Mouse (Mus musculus): Measurements from ENCODE around the gene Bst2.
"Not testable (repeated sequence)": the region's sequence is repeated elsewhere in the genome, so short reads cannot be mapped to it uniquely, and the experiment has no call there.

Gene Bst2

DNA sequence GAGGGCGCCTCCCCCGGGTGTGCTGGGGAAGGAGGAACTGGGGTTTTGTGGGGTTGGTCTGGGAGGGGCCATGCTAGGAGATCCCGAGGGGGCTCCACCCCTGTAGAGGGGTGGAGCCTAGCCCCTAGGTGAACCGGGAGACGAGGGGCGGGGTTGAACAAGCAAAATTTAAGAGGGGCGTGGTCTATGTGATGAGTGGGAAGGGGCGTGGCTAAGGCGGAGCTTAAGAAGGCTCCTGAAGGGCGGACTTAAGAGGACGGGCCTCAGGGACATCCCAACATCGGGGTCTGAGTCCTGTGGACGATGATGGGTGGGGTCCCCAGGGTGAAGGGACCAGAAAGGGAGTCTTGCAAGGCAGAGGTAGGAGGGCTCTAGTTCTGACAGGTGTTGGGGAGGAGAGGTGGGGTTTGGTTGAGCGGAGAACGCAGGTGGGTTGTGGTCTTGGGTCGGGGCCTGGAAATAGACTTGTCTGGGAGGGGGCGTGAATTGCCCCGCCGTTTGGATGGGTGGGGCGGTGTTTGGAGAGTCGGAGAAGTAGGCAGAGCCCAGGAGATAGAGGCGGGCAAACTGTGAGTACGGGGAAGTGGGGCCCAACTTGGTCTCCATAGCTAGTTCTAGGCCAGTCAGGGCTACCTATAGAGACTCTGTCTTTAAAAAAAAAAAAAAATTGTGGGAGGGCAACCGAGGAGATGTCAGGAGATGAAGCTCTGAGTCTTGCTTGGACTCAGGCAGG is 21.9 kb upstream of the Bst2 start:
- DNase-seq (ENCODE audit: low read depth, low spot score), result no peak

DNA sequence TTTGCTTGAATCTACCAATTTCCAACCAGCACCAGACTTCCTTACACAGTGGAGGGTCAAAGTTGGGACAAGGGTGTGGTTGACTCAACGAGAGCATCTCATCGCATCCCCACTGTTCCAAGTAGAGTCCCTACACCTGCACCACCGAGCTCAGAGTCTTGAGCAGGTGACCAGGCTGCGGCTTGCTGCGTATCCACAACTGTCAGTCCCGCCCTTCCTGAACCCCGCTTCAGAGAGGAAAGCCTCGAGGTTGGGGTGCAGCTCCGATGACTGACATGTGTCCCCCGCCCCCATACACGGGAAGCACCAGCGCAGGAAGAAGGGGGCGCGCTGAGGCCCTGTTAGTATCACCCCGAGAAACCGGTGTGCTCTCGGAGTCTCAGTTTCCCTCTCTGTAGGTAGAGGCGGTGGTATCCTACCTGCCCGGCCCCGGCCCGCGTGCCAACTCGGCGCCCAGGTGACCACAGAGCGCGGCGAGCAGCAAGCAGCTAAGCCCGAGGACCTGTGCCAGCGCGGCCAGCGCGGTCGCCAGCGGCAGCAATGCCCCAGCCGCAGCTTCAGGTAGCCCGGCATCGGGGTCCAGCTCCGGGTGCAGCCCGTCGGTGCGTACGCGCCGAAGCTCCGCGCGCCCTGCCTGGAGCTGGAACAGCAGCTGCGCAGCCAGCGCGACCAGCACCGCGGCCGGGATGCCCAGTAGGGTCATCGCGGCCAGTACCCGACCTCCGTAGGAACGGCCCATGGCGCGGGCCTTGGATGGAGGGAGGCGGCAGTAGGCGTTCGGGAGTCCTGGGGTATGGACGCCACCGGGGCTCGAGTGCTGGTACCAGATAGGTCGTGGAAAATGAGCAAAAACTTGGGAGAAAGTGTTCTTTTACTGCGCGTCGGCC is 21.1 kb upstream of the Bst2 start, which contains the start of gene Tmem221:
Gene Tmem221 (minus strand): TSS at position 801 of the 887 bp plus-strand sequence.
- DNase-seq (ENCODE audit: low read depth, low spot score), result no peak

DNA sequence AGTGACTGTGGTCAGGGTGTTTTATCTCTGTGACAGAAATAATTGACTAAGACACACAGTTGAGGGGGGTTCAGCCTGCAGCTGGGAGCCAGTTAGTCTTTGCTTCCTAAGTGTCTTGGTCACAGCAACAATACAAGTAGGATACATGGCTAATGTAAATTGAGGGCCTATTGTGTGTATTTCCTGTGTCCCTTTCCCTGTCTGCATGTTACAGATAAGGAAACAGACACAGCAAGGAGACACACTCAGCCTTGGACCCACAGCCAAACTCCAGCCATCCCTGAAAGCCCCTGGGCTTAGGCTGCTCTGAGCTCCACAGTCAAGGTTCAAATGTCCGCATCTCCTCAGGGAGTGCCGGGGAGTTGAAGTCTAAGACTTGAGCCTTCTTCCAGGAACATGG is 17.4 kb upstream of the Bst2 start:
- DNase-seq (ENCODE audit: low read depth, low spot score), result no peak

DNA sequence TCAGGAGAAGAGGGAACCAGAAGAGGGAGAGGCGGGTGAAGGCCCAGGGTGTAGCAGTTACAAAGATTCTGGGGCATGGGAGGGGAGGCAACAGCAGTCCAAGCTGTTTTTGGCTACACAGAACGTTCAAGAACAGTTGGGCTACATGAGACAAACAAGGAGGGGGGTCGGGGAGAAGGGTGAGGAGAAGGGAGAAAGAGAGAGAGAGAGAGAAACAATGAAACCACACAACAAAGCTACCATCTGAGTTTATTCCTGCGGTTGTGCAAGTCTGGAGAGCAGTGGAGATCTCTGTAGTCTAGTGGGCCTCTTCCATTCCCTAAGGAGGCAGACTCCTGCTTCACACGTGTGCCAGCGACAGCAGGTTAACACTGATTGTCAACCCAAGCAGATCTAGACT is 16.7 kb upstream of the Bst2 start:
- no peak for DNase-seq (ENCODE audit: low read depth, low spot score)

DNA sequence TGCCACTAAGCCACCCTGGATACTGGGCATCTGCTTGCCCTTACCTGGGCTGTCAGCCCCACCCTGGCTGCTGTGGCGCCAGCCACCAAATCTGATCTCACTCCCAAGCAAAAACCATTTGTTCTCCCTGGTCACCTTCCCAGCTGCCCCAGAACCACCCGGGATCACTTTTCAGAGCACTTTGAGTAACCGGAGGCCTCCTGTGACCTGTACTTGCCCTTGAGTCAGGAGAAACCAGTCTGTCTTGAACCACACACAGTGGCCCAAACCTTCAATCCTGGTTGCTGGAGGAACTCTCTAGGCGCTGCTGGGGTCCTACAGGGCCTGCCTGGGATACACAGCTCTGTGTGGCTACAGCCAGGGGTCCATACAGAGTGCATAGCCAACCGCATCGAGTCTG is 15.5 kb upstream of the Bst2 start:
- no peak for DNase-seq (ENCODE audit: low read depth, low spot score)

DNA sequence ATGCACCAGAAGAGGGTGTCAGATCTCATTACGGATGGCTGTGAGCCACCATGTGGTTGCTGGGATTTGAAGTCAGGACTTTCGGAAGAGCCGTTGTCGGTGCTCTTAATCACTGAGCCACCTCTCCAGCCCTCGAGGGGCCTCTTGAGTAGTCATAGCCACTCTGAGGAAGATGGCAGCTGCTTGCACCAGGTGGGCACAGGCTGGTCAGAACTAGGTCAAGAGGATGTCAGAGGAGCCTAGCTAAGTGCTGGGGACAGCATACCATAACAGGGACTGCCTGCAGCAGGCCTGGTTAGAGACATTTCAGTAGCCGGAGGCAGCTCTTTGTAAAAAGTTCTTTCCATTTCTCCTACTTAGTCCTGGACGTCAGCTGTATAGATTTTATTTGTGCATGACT is 13.5 kb upstream of the Bst2 start:
- no peak for DNase-seq (ENCODE audit: low read depth, low spot score)

DNA sequence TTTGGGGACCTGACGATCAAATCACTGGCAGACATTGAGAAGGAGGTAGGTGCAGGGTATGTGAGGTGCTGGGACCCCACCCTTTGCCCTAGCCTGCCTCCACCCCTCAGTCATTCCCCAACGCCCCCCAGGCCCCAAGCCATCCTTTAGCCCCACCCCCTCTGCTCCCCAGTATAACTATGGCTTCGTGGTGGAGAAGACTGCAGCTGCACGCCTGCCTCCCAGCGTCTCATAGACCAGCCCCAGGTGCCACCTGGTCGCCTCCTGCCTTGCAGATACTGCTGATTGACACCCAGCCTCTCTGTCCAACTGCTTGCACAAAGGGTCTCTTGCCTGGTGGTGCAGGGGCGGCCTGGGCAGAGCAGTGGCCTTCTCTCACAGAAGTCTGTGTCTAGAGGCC is 10.3 kb upstream of the Bst2 start:
- no peak for DNase-seq (ENCODE audit: low read depth, low spot score)

DNA sequence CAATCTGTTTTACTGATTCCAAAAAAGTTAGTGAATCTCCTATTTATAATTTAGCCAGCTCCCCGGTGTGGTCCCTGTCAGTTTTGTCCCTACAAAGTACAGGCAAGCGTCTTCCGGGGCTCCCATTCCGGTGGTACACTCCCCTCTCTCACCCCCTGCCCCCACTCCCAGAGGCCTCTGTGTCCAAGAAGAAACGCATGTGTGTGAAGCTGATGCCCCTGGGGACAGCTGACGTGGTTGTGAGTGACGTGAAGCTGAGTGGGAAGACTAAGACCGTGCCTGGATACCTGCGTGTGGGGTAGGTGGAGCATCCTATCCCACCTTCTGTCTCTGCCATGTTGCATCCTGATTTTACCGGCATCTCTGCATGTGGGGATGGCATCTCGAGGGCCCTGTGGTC is 7.8 kb upstream of the Bst2 start:
- no peak for DNase-seq (ENCODE audit: low read depth, low spot score)

DNA sequence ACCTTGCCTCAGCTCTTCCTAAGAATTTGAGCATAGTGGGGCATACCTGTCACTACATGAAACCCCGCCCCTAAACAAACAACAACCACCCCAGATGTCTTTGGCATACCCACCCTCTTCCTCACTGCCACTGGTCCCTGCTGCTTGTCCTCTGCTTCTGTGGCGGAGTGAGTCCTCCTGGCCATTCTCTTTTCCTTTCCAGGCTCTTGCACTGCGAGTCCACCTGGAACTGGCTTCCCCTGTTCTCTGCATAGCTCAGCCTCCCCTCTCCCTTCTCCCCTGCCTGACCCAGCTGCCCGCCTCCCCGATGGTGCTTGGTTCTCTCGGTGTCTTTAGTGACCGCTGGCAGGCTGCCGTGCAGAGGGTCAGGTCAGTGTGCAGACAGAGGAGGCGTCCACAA is 6.5 kb upstream of the Bst2 start:
- DNase-seq (ENCODE audit: low read depth, low spot score), result no peak

DNA sequence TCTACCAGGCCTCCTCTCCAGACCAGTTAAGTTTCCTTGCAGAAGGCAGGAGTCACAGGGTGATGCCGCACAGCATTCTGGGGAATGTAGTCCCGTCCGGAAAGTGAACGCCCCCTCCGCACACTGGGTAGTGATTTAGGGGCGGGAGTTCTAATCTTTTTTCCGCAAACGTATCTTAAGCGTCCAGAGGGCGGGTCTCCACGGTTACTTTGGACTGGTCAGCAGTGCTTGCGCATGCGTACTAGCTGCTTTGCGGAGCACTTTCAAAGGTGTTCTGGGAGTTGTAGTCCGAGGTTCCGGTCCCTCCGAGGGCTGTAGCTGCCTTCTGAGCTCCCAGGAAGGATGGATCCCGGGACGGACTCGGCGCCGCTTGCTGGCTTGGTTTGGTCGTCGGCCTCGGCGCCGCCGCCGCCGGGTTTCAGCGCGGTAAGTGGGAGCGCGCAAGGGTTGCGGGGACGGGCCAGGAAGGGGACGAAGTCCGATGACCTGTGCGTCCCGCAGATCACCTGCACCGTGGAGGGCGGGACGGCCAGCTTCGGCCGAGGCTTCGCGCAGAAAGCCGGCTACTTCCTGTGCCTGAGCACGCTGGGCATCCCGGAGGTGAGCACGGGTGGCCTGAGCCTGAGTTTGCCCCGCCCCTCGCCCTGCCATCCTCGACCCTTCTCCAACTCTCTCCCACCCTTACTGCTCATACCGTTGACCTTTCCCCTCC is 5.5 kb upstream of the Bst2 start, which contains the start of gene Mvb12a:
Gene Mvb12a (plus strand): TSS at position 291 of the 712 bp plus-strand sequence.
- peak; percentile 96 for DNase-seq (ENCODE audit: low read depth, low spot score)

DNA sequence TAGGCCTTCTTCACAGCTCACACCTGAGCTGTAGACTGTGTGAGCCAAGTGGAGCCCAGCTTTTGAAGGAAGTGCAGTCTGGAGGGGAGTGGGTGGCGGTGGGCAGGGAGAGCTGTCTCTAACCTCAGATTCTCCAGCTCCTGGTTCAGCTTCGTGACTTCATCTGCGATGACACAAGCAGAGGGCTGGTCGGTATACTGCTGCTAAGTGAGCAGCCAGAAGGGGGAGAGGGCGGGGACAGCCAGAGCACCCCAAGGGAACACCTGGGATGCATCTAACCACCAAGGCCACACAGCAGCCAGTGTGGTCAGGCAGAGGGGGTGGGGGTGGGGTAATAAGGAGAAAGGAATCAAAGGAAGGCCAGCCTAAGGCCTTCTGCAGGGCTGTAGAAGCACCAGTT is 1.6 kb downstream of the Bst2 start:
- no peak for DNase-seq (ENCODE audit: low read depth, low spot score)

DNA sequence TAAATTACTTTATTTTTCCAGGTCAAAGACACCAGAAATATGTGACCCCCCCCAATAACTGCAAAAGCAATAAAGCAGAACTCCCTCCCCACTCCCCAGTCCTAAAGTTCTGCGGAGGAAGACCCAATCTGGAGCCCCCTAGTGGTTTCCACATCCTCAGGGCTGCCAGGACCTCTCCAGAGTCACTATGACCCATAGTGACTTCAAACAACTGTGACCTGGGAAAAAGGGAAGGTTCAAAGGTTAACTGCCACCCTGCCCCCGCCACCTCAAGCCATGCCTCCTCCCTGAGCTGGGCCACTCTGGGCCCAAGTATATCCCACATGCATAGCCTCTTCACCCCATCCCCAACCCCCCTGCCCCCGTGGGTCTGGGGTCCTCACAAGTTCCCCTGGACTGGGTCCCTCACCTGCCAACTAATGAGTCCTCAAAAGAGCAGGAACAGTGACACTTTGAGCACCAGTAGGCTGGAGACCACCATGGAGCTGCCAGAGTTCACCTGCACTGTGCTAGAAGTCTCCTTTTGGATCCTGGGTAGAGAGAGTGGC is 2.9 kb downstream of the Bst2 start:
- no peak for DNase-seq (ENCODE audit: low read depth, low spot score)

DNA sequence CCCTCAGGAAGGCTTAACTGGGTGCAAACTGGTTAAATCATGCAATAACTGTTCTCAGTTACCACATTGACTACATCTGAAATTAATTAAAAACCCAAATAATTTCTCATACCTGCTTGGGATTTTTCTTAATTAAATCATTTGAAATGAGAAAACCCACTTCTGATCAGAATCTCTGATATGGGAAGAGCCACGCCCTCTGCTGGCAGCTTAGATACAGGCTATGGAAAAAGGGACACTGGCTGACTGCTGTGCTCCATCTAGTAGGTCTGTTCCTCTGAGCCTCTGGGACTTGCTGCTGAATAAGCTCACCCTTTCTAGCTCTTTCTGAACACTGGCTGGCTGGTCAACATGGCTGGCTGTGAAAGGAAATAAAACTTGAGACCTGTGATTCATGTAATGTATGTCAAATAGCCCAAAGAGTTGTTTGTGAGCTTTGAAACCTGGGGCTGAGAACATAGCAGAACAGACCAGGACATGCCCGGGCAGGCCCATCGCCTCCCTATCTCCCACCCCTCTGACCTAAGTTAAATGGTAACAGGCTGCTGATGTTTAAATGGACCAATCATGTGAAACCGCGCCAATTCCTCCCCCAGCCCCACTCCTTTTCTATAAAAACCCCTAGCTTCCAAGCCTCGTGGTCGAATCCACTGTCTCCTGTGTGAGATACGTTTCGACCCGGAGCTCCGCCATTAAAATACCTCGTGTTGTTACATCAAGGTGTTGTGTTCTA is 6.4 kb downstream of the Bst2 start:
- DNase-seq (ENCODE audit: low read depth, low spot score), result not testable (repeated sequence)

DNA sequence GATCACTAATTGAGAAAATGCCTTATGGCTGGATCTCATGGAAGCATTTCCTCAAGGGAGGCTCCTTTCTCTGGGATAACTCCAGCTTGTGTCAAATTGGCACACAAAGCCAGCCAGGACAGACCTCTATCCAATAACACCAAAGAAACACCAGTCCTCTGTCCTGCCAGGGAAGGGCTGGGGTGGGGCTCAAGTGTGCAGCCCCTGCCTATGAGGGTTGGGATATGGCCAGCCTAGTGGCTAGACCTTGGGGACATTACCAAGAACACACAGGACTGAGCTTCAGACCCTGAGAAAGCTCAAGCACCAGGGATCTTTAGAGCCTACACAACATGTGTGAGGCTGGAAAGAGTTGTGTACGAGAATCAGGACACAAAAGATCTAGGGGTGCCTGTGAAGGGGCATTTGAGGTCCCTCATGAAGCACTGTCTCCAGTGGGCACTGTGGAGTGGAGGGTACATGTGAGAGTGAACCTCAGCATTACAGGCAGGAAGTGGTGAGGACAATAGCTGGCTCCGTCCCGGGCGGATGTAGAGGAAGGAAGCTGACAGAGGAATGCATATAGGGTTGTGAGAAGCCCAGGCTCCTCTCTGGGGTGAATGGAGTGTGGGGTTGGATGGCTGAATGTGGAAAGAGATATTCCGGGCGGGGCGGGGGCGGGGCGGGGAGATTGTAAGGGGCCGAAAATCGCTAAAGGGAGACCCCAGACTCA is 8.7 kb downstream of the Bst2 start:
- no peak for DNase-seq (ENCODE audit: low read depth, low spot score)

DNA sequence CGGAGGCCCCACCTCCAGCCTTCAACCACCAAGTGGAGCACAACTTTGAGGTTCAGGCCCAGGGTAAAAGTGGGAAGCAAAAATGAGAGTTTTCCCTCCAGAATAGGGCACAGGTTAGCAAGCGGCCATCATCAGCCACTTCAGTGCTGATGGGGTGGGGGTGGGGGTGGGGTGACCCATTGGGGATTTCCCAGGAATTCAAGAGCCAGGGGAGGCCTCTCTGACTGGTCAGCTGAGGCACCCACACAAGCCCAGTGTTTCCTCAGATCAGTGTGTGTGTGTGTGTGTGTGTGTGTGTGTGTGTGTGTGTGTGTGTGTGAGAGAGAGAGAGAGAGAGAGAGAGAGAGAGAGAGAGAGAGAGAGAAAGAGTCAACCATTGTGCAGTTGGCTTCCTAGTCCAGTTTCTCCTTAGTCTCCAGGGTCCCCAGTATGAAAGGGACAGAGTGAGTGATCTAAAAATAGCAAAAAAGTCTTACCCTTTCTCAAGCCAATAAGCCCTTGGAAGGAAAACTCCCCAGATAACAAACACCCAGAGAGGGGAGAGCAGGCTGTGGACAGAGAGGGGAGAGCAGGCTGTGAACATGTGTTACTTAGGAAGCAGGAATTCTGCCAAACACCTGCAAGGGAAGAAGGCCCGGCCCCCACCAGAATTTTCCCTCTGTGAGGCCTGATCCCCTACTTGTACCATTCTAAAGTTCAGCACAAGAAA is 9.9 kb downstream of the Bst2 start:
- DNase-seq (ENCODE audit: low read depth, low spot score), result no peak

DNA sequence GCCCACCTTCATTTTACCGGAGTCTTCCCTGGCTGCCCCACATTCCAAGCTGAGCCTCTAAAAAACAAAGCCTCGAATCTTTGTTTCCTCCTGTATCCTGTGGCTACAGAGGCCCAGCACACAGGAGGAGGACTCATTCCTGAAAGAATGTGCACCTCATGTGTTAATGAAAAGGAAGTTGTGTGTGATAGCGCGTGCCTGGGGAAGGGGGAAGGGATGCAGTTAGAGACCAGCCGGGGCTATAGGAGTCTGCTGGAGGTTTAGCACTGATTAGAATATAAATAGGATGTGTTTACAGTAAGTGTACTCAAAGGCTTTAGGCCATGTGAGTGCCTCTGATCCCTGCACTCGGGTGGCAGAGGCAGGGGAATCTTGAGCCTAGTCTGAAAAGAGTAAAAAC is 11.0 kb downstream of the Bst2 start:
- no peak for DNase-seq (ENCODE audit: low read depth, low spot score)

DNA sequence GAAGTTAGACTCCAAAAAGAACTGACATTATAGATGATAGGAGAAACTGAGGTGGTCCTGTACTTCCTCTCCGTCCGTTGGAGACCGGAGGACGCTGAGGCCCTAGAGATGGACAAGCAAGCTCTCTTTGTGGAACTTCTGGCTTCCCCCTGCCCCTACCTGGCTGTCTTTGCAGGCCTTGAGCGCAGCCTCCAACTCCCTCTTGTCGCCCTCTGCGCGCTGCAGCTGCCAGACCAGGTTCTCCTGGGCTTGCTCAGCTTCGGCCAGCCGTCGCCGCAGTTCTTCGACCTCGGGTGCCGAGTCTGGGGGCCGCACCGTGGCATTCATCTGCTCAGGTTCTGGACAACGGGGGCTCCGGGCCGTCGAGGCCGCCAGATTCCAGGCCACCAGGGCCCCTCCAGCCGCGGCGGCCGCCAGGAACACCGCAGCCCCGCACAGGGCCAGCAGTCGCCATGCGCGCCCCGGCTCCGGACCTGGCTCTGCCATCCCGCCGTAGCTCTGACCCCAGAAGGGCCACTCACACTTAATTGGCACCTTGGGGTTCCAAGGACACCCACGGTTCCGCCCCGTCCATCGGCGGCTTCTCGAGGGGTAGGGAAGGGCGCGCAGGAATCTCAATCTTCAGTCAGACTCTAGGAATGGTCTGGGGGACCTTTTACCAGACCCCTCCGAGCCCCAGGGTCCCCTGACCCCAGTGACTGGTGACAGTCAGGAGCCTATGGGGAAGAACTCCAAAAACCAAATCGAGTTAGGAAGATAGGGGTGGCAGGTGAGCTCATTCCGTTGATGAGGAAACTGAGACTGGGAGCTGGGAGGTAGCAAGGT is 11.8 kb downstream of the Bst2 start, which contains the start of gene Ccdc194:
Gene Ccdc194 (minus strand): TSS at position 486 of the 825 bp plus-strand sequence.
- no peak for DNase-seq (ENCODE audit: low read depth, low spot score)

DNA sequence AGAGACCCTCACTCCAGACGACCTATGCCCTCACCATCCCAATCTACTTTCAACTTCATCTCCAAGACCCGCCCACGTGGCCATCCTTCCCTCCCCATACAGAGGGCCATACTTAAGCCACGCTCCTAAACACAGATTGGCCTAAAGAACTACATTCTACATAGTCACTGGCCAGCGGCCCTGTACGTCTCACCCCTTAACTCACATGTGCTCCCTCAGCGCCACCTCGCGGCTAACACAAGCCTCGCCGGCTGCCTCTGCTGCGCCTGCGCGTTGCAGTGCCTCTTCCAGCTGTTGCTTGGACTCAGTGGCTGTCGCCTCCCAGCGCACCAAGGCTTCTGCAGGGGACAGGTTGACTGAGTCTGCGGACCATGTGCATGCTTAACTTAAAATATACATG is 15.6 kb downstream of the Bst2 start:
- peak; percentile 87 for DNase-seq (ENCODE audit: low read depth, low spot score)
